Mouse (Mus musculus): Measurements from ENCODE around the gene Sh3glb1. TPM values are rescaled to one million over a fixed set of nuclear protein-coding genes. Genes with fewer than 3 reads are reported as not detected.
"Not testable (repeated sequence)": the region's sequence is repeated elsewhere in the genome, so short reads cannot be mapped to it uniquely, and the experiment has no call there.

Gene Sh3glb1
- 10 to 100 TPM; 60.2 to 64.9 TPM for total RNA-seq (2021)

GRCm38 (mm10) chr3:144719901-144720747 is at the start of gene Sh3glb1:
Gene Sh3glb1 (minus strand): TSS chr3:144720335.
- DNase-seq (ENCODE audit: extremely low spot score in 1 of 2, low spot score in 1 of 2), result peak; percentile 100

DNA sequence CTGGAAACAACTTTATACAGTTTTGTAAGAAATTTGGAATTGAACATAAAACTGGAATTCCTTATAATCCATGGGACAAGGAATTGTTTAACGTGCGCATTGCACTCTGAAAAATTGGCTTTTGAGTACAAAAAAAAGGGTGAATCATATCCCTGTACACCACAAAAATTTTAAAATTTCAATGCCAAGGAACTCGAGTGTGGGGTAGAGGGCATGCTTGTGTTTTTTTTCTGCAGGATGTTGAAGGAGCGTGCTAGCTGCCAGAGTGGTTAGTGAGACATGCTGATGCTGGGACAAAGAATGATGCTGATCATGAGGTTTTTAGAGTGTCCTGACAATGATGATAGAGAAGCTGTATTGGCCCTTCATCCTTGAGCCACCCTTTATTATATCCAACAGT is 45.0 kb upstream of the Sh3glb1 start:
- DNase-seq (ENCODE audit: extremely low spot score in 1 of 2, low spot score in 1 of 2), result no peak

DNA sequence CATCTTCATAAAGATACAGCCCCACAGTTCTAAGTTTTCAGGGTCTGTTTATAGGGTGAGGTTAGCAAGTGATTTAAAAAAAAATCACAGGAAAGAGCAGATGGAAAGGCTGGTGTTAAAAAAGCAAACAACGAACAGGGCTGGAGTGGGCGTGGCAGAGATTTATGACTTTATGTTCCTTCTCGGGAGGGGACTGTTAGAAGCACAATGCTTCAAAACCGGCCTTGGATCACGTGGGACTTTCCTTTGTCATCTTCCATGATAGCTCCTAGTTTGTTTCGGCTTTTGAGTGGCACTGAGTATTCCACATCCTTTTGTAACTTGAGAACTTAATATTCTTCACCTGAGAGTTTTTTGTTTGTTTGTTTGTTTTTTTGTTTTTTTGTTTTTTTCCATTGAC is 41.3 kb upstream of the Sh3glb1 start:
- no peak for DNase-seq (ENCODE audit: extremely low spot score in 1 of 2, low spot score in 1 of 2)

DNA sequence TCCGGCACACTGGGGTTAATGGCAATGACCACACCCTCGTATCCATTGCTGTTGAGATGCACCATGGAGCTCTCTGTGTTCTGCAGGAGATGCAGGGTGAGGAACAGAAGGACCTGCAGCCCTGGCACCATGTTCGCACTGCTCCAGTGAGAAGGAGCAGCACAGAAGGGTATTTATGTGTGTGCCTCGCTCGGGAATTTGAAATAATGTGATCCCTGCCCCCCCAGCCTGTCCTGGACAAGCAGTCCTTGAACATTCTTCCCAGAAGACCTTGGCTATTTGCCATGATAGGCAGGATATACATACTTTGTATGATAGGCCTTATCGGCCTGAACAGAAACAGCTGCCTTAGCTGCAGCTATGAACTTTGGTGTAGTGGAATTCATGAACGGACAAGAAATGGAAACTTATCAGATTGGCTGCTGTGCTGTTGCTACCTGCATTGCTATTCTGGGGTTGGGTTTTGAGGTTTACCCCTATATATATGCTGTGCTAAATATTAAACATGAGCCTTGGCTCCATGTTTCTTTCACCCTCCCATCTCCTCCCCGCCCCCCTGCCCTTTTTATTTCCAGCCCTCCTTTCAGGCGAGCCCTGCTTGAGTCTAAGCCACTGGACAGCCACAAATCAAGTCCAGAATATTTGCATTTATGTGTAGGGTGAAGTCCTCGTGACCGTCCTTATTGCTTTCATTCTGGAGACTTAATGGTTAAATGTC is 40.6 kb upstream of the Sh3glb1 start, which contains the start of gene Clca3a1:
Clca3a1 (minus strand) TSS at position 386 of the 718 bp plus-strand sequence.
- no peak for DNase-seq (ENCODE audit: extremely low spot score in 1 of 2, low spot score in 1 of 2)

DNA sequence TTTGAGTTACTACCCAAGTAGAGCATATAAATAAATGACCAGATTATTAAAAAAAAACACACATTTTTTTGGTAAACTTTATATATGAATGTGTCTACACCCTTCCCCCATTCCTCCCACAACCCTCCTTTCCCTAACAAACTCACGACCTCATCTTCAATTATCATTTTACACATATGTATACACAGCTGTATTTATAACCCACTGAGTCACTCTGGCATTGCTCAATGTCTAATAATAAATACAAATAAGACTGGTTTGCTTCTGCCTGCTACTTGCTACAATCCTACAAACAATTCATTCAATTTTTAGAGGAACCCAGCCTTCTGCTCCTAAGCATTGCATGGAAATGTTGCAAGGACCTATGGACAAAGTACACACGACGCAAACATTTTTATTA is 39.6 kb upstream of the Sh3glb1 start:
- no peak for DNase-seq (ENCODE audit: extremely low spot score in 1 of 2, low spot score in 1 of 2)

DNA sequence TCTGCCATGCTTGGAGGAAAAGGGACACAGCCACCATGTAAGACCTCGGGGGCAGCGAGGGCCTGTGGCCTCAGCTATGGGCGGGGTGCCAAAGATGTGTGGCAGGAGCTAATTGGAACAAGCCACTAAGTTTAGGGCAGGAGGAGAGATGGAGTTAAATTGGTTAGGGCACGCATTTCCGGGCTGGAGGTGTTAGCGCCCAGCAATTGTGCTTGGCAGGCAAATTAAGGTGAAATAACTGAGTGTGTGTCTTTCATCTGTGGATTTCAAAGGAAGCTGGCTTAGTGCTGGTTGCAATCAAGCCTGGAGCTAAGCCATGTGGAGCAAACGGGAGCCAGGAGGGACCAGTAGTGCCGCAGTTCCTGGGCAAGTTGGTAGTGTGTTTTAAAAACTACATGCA is 36.0 kb upstream of the Sh3glb1 start:
- not testable (repeated sequence) for DNase-seq (ENCODE audit: extremely low spot score in 1 of 2, low spot score in 1 of 2)

- peak in 1 of 2 experiments; percentile 10 for DNase-seq (ENCODE audit: extremely low spot score in 1 of 2, low spot score in 1 of 2)
Observed at GRCm38 (mm10) chr3:144753120-144753519, 33.0 kb upstream of the Sh3glb1 start.

- not testable (repeated sequence) for DNase-seq (ENCODE audit: extremely low spot score in 1 of 2, low spot score in 1 of 2)
Observed at GRCm38 (mm10) chr3:144749062-144749963, 29.2 kb upstream of the Sh3glb1 start.

DNA sequence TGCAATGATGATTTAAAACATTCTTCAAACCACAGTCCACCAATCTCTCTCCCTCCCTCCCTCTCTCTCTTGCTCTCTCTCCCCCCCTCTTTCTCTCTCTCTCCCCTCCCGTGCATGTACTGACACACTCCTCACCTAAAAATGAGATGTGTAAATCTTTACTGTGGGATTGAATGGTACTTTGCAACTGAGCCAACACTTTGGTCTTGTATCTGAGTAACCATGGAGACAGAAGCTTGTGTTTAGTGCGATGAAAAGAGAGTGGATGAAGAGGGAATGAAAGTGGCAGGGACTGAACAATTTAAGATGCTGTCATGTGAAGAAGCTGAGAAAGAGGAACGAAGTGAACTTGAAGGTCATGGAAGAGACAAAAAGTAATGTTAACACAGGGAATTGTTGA is 27.6 kb upstream of the Sh3glb1 start:
- DNase-seq (ENCODE audit: extremely low spot score in 1 of 2, low spot score in 1 of 2), result not testable (repeated sequence)

DNA sequence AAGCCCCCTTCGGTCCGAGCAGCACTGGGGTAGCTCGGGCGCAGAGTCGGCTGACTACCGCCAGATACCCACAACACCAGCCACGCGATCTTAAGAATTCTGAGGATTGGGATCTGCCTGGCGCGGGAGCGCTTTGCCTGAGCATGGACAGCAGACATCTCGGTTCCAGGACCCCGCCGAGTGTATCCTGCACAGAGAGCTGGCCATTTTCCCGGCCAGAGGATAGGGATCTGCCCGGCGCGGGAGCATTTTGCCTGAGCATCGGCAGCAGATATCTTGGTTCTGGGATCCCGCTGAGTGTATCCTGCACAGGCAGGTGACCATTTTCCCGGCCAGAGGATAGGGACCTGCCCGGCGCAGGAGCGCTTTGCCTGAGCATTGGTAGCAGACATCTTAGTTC is 18.3 kb upstream of the Sh3glb1 start:
- not testable (repeated sequence) for DNase-seq (ENCODE audit: extremely low spot score in 1 of 2, low spot score in 1 of 2)

DNA sequence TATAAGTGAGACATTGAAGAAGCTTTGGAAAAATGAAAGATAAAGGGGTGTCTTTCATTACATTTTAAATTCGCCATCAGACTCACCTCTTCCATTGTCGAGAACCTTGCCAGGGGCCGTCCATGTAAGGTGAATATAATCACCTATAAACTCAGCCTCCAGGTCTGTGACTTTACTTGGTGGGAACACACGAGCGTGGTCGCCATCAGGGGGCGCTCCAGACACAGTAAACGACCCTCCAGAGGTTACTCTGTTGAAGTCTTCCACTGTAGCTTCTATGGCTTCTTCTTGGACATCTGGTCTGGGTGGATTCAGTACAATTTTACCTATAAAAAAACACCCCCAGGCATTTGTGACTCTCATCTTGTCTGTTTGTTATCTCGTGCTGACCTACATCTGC is 16.7 kb upstream of the Sh3glb1 start:
- DNase-seq (ENCODE audit: extremely low spot score in 1 of 2, low spot score in 1 of 2), result peak; percentile 42 to 73

GRCm38 (mm10) chr3:144723455-144723854 is 3.3 kb upstream of the Sh3glb1 start:
- DNase-seq (ENCODE audit: extremely low spot score in 1 of 2, low spot score in 1 of 2), result peak in 1 of 2 experiments; percentile 71

DNA sequence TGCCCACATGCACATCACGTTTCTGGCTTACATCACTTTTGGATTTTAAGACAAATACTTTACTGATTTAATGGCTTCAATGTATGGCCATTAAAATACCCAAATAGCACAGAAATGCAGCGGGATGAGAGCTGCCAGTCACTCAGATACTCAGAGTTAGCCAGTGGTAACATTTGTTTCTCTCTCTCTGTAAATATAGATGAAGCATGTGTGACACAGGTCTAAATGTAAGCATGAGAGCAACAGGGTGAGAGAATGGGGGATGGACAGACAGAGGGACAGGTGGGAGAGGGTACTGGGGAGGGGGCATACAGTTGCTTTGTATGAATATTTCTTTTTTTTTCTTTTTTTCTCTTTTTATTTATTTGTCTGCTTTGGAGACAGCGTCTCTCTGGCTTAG is 2.4 kb upstream of the Sh3glb1 start:
- not testable (repeated sequence) for DNase-seq (ENCODE audit: extremely low spot score in 1 of 2, low spot score in 1 of 2)

GRCm38 (mm10) chr3:144721860-144722256 is 1.7 kb upstream of the Sh3glb1 start:
- no peak for DNase-seq (ENCODE audit: extremely low spot score in 1 of 2, low spot score in 1 of 2)

DNA sequence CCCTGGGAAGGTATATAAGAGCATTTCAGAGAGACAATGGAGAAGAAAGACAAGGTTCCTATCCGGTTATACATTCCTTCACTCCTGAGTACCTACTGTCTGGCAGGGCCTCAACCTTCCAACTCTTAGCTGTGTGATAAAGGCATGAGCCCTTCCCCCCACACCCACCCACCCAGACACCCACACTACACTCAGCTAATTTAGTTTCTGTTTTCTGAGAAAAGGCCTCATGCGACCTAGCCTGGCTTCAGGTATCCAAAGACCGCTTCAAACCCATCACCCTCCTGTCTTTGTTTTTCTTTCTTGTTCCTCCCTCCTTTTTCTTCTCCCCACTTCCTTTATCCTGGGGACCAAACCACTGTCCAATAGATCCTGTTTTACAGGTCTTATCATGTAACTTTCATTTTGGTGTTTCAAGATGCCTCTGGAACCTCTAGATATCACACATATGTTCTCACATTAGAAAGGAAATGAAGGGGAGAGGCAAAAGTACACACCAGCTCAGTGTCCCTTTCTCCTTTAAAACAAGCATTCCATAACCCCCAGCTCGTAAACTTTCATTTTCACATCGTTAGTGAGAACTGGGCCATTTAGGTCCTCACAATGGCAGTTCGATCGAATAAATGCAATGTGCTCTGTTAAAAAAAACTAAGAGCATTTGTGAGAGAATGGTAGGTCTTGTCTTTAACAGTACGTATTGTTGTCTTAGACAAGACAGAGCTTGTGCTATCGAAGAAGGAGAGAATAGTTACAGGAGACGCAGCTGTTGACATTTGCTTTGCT is 1.1 kb upstream of the Sh3glb1 start:
- no peak for DNase-seq (ENCODE audit: extremely low spot score in 1 of 2, low spot score in 1 of 2)

DNA sequence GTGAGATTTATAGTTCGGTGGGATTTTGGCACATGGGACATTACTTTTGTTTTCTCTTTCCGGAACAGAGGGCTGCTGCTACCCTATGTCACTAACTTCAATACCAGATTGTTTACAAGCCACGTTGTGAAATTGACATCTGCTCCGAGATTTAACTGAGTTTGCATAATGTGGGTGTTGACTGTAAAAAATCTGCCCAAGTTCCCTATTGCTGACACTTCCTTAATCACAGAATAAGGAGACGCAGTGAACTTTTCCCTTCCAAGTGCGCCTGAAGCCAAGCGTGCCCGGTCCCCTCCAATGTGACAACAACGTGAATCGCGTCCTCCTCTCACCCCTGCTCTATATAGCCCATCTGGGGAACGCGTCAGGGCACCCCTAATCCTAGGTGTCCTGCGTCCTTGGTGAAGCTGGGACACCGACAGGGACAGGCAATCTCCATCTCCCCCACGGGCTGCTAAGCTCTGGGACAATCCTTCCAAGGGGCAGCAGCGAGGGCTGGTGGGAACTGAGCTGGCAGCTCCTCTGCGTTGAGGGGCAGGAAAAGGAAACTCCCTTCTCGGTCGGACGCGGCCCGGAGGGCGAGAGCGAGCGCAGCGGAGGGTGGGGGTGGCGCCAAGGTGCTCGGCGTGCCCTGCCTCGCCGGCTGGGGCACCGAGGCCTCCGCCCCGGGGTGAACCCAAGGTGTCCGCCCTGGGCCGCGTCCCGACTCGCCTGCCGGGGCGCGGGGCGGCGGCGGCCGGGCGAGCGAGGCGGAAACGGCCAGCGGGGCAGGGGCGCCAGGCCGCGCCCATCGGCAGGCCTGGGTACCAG is 841 bp downstream of the Sh3glb1 start:
- peak; percentile 22 to 41 for DNase-seq (ENCODE audit: extremely low spot score in 1 of 2, low spot score in 1 of 2)

DNA sequence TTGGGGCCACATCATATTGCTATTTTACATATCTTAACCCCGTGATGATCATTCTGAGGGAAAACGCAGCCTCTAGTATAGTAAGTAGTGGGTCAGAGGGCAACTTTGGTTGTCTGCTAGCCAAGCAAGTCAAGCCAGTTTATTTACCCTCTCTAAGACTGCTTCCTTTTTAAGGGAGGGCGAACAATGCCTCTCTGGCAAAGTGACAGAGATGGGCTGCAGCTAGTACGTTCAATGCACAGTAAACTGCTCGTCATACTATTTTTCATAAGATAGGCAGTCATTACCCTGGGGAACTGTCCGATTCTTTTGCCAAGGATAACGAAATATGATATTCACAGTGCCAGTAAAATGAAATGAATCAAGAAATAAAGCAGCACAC is 1.4 kb downstream of the Sh3glb1 start:
- DNase-seq (ENCODE audit: extremely low spot score in 1 of 2, low spot score in 1 of 2), result no peak

GRCm38 (mm10) chr3:144717835-144718234 is 2.3 kb downstream of the Sh3glb1 start:
- DNase-seq (ENCODE audit: extremely low spot score in 1 of 2, low spot score in 1 of 2), result no peak

DNA sequence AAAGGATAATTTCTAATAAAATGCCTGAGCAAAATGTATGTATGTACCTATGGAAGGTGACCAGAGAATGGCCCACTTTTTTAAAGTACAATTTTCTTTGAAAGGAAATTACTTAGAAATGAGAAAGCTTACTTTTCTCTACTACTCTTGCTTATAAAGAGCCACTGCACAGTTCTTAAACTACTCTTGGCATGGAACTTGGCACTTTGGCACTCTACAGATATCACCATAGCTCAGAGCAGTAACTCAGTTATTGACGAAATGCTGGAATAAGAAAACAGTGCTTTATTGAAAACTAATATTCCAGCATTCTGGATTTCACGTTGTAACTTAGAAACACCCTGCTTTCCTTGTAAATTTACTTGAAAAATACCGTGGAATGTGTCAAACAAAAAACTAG is 3.0 kb downstream of the Sh3glb1 start:
- DNase-seq (ENCODE audit: extremely low spot score in 1 of 2, low spot score in 1 of 2), result no peak
